Mouse (Mus musculus): ENCODE measurements around the gene Frmd5. TPM values are rescaled to one million over a fixed set of nuclear protein-coding genes. Genes with fewer than 3 reads are reported as not detected.

The Frmd5 gene
- polyA plus RNA-seq, 1 experiment from 2014 or later = 24.2 TPM

GRCm38 (mm10) chr2:121723796-121724195, 83.1 kb downstream of the Frmd5 start:
- Histone ChIP-seq H3K4me2 (no peak overlapping the region), H3K4me1 (ENCODE audit: control insufficient read depth, insufficient read depth, low read length) (no peaks in the 10 kb centered on the region), H3K4me3 (ENCODE audit: low read depth, low read length) (no peak overlapping the region), H3K27ac (ENCODE audit: low read depth, low read length) (no peak overlapping the region), H3K36me3 (ENCODE audit: control insufficient read depth, insufficient read depth, low read length) (no peaks in the 10 kb centered on the region), H3K9ac (ENCODE audit: low read depth, low read length) (no peak overlapping the region), H3K27me3 (ENCODE audit: control insufficient read depth, insufficient read depth, low read length) (no peaks in the 10 kb centered on the region), H3K9me3 (replicated peaks; ENCODE audit: control insufficient read depth, low read length) (no peaks in the 10 kb centered on the region)
- no peak for ATAC-seq (replicated peaks; ENCODE audit: insufficient number of reproducible peaks, low FRiP score, low TSS enrichment)
- WGBS (ENCODE audit: insufficient replicate concordance) = 79% methylated on average over 8 of the region's 8 CpGs

GRCm38 (mm10) chr2:121719000-121719399, 87.9 kb downstream of the Frmd5 start:
- no peaks in the 10 kb centered on the region for H3K9me3 ChIP-seq (replicated peaks; ENCODE audit: control insufficient read depth, low read length)
- no peak for ATAC-seq (replicated peaks; ENCODE audit: insufficient number of reproducible peaks, low FRiP score, low TSS enrichment)
- no peak overlapping the region for H3K9ac ChIP-seq (ENCODE audit: low read depth, low read length)
- H3K27ac ChIP-seq (ENCODE audit: low read depth, low read length) = no peak overlapping the region
- H3K27me3 ChIP-seq (ENCODE audit: control insufficient read depth, insufficient read depth, low read length) = no peaks in the 10 kb centered on the region
- no peaks in the 10 kb centered on the region for H3K36me3 ChIP-seq (ENCODE audit: control insufficient read depth, insufficient read depth, low read length)
- H3K4me2 ChIP-seq = no peak overlapping the region
- H3K4me3 ChIP-seq (ENCODE audit: low read depth, low read length) = no peak overlapping the region
- 83% methylated on average over 6 of the region's 6 CpGs for WGBS (ENCODE audit: insufficient replicate concordance)
- H3K4me1 ChIP-seq (ENCODE audit: control insufficient read depth, insufficient read depth, low read length) = no peaks in the 10 kb centered on the region

DNA sequence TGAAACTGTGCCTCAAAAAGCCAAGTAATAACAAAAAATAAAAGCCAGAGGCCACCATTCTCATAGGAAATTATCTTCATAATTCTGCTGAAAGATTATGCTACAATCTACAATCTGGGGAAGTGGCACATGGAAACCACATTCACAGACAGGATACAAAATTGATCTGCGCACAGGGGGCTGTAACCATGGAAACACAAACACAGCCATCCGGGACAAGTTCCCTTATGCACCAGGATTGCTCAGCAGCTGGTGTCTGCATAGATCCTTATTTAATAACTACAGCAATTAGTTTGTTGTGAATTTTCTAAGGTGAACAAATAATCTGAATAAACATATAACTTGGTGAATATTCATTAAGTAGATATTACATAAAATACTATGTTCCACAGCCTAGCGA, 89.8 kb downstream of the Frmd5 start:
- no peaks in the 10 kb centered on the region for H3K9me3 ChIP-seq (replicated peaks; ENCODE audit: control insufficient read depth, low read length)
- ATAC-seq (replicated peaks; ENCODE audit: insufficient number of reproducible peaks, low FRiP score, low TSS enrichment) = no peak
- no peak overlapping the region for H3K4me2 ChIP-seq
- H3K36me3 ChIP-seq (ENCODE audit: control insufficient read depth, insufficient read depth, low read length) = no peaks in the 10 kb centered on the region
- H3K4me1 ChIP-seq (ENCODE audit: control insufficient read depth, insufficient read depth, low read length) = no peaks in the 10 kb centered on the region
- no peak overlapping the region for H3K27ac ChIP-seq (ENCODE audit: low read depth, low read length)
- no peak overlapping the region for H3K4me3 ChIP-seq (ENCODE audit: low read depth, low read length)
- no peak overlapping the region for H3K9ac ChIP-seq (ENCODE audit: low read depth, low read length)
- WGBS (ENCODE audit: insufficient replicate concordance) = 80% methylated on average over 3 of the region's 3 CpGs
- H3K27me3 ChIP-seq (ENCODE audit: control insufficient read depth, insufficient read depth, low read length) = no peaks in the 10 kb centered on the region

DNA sequence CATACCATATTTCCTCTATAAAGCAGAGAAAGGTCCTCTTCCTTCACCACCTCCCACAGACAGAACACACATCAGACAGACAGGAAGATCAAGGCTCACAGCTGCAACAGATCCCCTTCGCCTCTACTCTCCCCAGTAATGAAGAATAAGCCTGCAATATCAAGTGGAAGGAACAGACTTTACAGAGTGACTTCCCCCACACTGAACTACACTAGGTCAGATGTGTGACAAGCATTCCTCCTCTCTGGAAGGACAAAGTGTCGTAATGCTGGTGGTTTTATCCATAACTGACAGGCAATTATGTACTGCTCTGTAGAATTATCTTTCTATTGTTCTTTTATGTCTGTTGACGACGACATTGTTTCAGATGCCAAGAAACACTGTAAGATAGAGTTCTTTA, 93.3 kb downstream of the Frmd5 start:
- Histone ChIP-seq H3K4me3 (ENCODE audit: low read depth, low read length) (no peak overlapping the region), H3K27me3 (ENCODE audit: control insufficient read depth, insufficient read depth, low read length) (no peaks in the 10 kb centered on the region), H3K36me3 (ENCODE audit: control insufficient read depth, insufficient read depth, low read length) (no peaks in the 10 kb centered on the region), H3K4me2 (no peak overlapping the region), H3K4me1 (ENCODE audit: control insufficient read depth, insufficient read depth, low read length) (no peaks in the 10 kb centered on the region), H3K27ac (ENCODE audit: low read depth, low read length) (no peak overlapping the region), H3K9me3 (replicated peaks; ENCODE audit: control insufficient read depth, low read length) (no peaks in the 10 kb centered on the region), H3K9ac (ENCODE audit: low read depth, low read length) (no peak overlapping the region)
- WGBS (ENCODE audit: insufficient replicate concordance) = 74% methylated on average over 4 of the region's 4 CpGs
- no peak for ATAC-seq (replicated peaks; ENCODE audit: insufficient number of reproducible peaks, low FRiP score, low TSS enrichment)

DNA sequence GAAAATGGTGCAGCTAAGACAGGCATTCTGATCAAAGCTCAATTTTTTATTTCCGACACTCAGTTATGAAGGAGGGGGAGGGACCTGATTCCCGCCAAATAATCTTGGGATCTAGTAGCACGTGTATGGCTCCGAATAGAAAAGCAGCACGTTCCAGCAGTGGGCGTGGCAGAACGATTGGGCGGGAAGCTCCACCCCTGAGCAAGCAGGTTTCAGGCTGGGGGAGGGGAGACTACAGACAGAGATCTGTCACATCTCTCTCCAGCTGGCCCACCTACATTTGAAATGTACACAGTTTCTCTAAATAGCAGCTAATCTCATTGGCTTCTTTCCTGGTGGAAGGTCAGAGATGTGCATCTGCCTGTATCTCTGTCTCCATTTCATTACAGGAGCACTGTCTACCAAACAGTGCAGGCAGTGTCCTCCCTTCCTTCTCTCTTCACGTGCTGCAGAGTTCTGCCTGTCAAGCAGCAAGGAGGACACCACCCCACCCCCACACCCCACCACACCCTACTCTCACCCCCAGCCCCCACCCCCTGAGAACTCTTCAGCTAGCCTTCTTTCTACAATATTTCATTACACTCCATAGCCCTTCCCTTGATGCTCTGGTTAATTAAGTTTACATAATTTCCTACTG, 95.0 kb downstream of the Frmd5 start:
- no peak overlapping the region for H3K27ac ChIP-seq (ENCODE audit: low read depth, low read length)
- H3K4me3 ChIP-seq (ENCODE audit: low read depth, low read length) = no peak overlapping the region
- no peaks in the 10 kb centered on the region for H3K36me3 ChIP-seq (ENCODE audit: control insufficient read depth, insufficient read depth, low read length)
- H3K27me3 ChIP-seq (ENCODE audit: control insufficient read depth, insufficient read depth, low read length) = no peaks in the 10 kb centered on the region
- no peaks in the 10 kb centered on the region for H3K9me3 ChIP-seq (replicated peaks; ENCODE audit: control insufficient read depth, low read length)
- WGBS (ENCODE audit: insufficient replicate concordance) = 18% methylated on average over 9 of the region's 9 CpGs
- H3K4me2 ChIP-seq = peak overlapping the region; percentile 22; the same call in 1 of the 2 replicates
- no peaks in the 10 kb centered on the region for H3K4me1 ChIP-seq (ENCODE audit: control insufficient read depth, insufficient read depth, low read length)
- no peak; the same call in 1 of the 2 replicates for ATAC-seq (replicated peaks; ENCODE audit: insufficient number of reproducible peaks, low FRiP score, low TSS enrichment)
- H3K9ac ChIP-seq (ENCODE audit: low read depth, low read length) = no peak overlapping the region

GRCm38 (mm10) chr2:121709096-121709495, 97.8 kb downstream of the Frmd5 start:
- no peaks in the 10 kb centered on the region for H3K9me3 ChIP-seq (replicated peaks; ENCODE audit: control insufficient read depth, low read length)
- 73% methylated on average over 4 of the region's 4 CpGs for WGBS (ENCODE audit: insufficient replicate concordance)
- H3K27me3 ChIP-seq (ENCODE audit: control insufficient read depth, insufficient read depth, low read length) = no peaks in the 10 kb centered on the region
- no peak overlapping the region for H3K4me3 ChIP-seq (ENCODE audit: low read depth, low read length)
- H3K27ac ChIP-seq (ENCODE audit: low read depth, low read length) = no peak overlapping the region
- no peaks in the 10 kb centered on the region for H3K4me1 ChIP-seq (ENCODE audit: control insufficient read depth, insufficient read depth, low read length)
- H3K36me3 ChIP-seq (ENCODE audit: control insufficient read depth, insufficient read depth, low read length) = no peaks in the 10 kb centered on the region
- H3K9ac ChIP-seq (ENCODE audit: low read depth, low read length) = no peak overlapping the region
- no peak for ATAC-seq (replicated peaks; ENCODE audit: insufficient number of reproducible peaks, low FRiP score, low TSS enrichment)
- H3K4me2 ChIP-seq = no peak overlapping the region

- Histone ChIP-seq H3K27ac (ENCODE audit: low read depth, low read length) (no peak overlapping the region), H3K9me3 (replicated peaks; ENCODE audit: control insufficient read depth, low read length) (no peaks in the 10 kb centered on the region), H3K4me1 (ENCODE audit: control insufficient read depth, insufficient read depth, low read length) (no peaks in the 10 kb centered on the region), H3K9ac (ENCODE audit: low read depth, low read length) (no peak overlapping the region), H3K36me3 (ENCODE audit: control insufficient read depth, insufficient read depth, low read length) (no peaks in the 10 kb centered on the region), H3K4me2 (no peak overlapping the region), H3K4me3 (ENCODE audit: low read depth, low read length) (no peak overlapping the region), H3K27me3 (ENCODE audit: control insufficient read depth, insufficient read depth, low read length) (no peaks in the 10 kb centered on the region)
- WGBS (ENCODE audit: insufficient replicate concordance) = 79% methylated on average over 5 of the region's 5 CpGs
- no peak for ATAC-seq (replicated peaks; ENCODE audit: insufficient number of reproducible peaks, low FRiP score, low TSS enrichment)
Observed at GRCm38 (mm10) chr2:121707461-121707860, 99.4 kb downstream of the Frmd5 start.

- Histone ChIP-seq H3K4me1 (ENCODE audit: control insufficient read depth, insufficient read depth, low read length) (no peaks in the 10 kb centered on the region; the same call in 1 of the 2 replicates), H3K9me3 (replicated peaks; ENCODE audit: control insufficient read depth, low read length) (no peaks in the 10 kb centered on the region), H3K4me2 (no peak overlapping the region), H3K27ac (ENCODE audit: low read depth, low read length) (no peak overlapping the region), H3K27me3 (ENCODE audit: control insufficient read depth, insufficient read depth, low read length) (no peaks in the 10 kb centered on the region), H3K4me3 (ENCODE audit: low read depth, low read length) (no peak overlapping the region), H3K36me3 (ENCODE audit: control insufficient read depth, insufficient read depth, low read length) (no peaks in the 10 kb centered on the region), H3K9ac (ENCODE audit: low read depth, low read length) (no peak overlapping the region)
- 49% methylated on average over 2 of the region's 2 CpGs for WGBS (ENCODE audit: insufficient replicate concordance)
- no peak for ATAC-seq (replicated peaks; ENCODE audit: insufficient number of reproducible peaks, low FRiP score, low TSS enrichment)
Observed at GRCm38 (mm10) chr2:121705756-121706155, 101.1 kb downstream of the Frmd5 start.

- no peaks in the 10 kb centered on the region for H3K9me3 ChIP-seq (replicated peaks; ENCODE audit: control insufficient read depth, low read length)
- no peak overlapping the region for H3K27ac ChIP-seq (ENCODE audit: low read depth, low read length)
- no peak for ATAC-seq (replicated peaks; ENCODE audit: insufficient number of reproducible peaks, low FRiP score, low TSS enrichment)
- no peaks in the 10 kb centered on the region for H3K27me3 ChIP-seq (ENCODE audit: control insufficient read depth, insufficient read depth, low read length)
- no peak overlapping the region for H3K4me2 ChIP-seq
- no peaks in the 10 kb centered on the region; the same call in 1 of the 2 replicates for H3K4me1 ChIP-seq (ENCODE audit: control insufficient read depth, insufficient read depth, low read length)
- WGBS (ENCODE audit: insufficient replicate concordance) = 57% methylated on average over 6 of the region's 6 CpGs
- H3K9ac ChIP-seq (ENCODE audit: low read depth, low read length) = no peak overlapping the region
- H3K36me3 ChIP-seq (ENCODE audit: control insufficient read depth, insufficient read depth, low read length) = no peaks in the 10 kb centered on the region
- no peak overlapping the region for H3K4me3 ChIP-seq (ENCODE audit: low read depth, low read length)
Observed at GRCm38 (mm10) chr2:121699331-121699730, 107.6 kb downstream of the Frmd5 start.
